Mouse (Mus musculus): Measurements from ENCODE around the gene Ptger1. TPM values are rescaled to one million over a fixed set of nuclear protein-coding genes. Genes with fewer than 3 reads are reported as not detected.

Ptger1 gene
- polyA plus RNA-seq, 1 experiment from 2014 or later: 1.1 TPM

- H3K36me3 ChIP-seq (ENCODE audit: control insufficient read depth, insufficient read depth): peaks cover 67% of the 10 kb centered on the region
- no peak overlapping the region for H3K27ac ChIP-seq (ENCODE audit: low read depth, low read length)
- H3K9me3 ChIP-seq (ENCODE audit: control insufficient read depth): no peaks in the 10 kb centered on the region
- H3K9ac ChIP-seq (ENCODE audit: low read depth, low read length): no peak overlapping the region
- no peak for TF ChIP-seq CTCF (IDR thresholded peaks at IDR 0.05; ENCODE audit: low read depth)
- H3K4me2 ChIP-seq (replicated peaks; ENCODE audit: low read depth): no peak overlapping the region
- no peak overlapping the region for H3K4me3 ChIP-seq (ENCODE audit: low read depth, low read length)
- ATAC-seq: no peak
- 92% methylated on average over 6 of the region's 6 CpGs for WGBS
- no peaks in the 10 kb centered on the region for H3K4me1 ChIP-seq (replicated peaks; ENCODE audit: control insufficient read depth, insufficient read depth, low read length)
- no peaks in the 10 kb centered on the region for H3K27me3 ChIP-seq (replicated peaks; ENCODE audit: control insufficient read depth, insufficient read depth, low read length)
Observed at GRCm38 (mm10) chr8:83689264-83689663, 22.8 kb downstream of the Ptger1 start.

DNA sequence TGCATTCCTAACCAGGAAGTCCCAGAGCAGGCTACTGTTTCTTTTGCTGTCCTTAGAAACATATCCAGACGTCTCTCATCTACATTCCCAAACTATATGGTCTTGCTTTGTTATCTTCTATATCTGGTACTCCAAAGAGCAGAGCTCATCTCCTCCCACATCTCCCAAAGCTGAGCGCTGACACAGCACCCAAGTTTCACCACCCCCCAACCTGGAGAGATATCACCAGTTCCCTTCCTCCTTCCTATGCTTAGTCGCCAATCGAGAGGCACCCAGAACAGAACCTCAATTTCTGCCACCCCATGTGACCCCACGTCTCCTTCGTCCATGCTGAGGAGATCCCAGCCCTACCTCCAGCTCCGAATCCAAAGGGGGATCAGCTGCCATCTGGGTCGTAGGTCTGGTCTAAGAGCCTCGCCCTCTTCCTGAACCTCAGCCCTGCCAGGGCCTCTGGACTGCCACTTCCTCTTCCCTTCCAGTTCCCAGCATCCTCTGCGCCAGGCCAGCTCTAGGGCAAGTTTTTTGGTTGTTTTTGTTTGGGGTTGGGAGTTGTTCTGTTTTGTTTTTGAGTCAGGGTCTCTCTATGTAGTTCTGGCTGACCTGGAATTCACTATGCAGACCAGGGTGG, 27.2 kb downstream of the Ptger1 start:
- no peak for TF ChIP-seq CTCF (IDR thresholded peaks at IDR 0.05; ENCODE audit: low read depth)
- 67% methylated on average over 10 of the region's 10 CpGs for WGBS
- Histone ChIP-seq H3K27ac (ENCODE audit: low read depth, low read length) (no peak overlapping the region; the same call in 1 of the 2 replicates), H3K36me3 (ENCODE audit: control insufficient read depth, insufficient read depth) (peaks cover 41% of the 10 kb centered on the region), H3K27me3 (replicated peaks; ENCODE audit: control insufficient read depth, insufficient read depth, low read length) (no peaks in the 10 kb centered on the region), H3K4me3 (ENCODE audit: low read depth, low read length) (no peak overlapping the region), H3K4me1 (replicated peaks; ENCODE audit: control insufficient read depth, insufficient read depth, low read length) (no peaks in the 10 kb centered on the region), H3K9me3 (ENCODE audit: control insufficient read depth) (no peaks in the 10 kb centered on the region), H3K4me2 (replicated peaks; ENCODE audit: low read depth) (no peak overlapping the region), H3K9ac (ENCODE audit: low read depth, low read length) (no peak overlapping the region)
- ATAC-seq: no peak

- 64% methylated on average over 11 of the region's 11 CpGs for WGBS
- no peaks in the 10 kb centered on the region for H3K4me1 ChIP-seq (replicated peaks; ENCODE audit: control insufficient read depth, insufficient read depth, low read length)
- H3K27ac ChIP-seq (ENCODE audit: low read depth, low read length): no peak overlapping the region; the same call in 1 of the 2 replicates
- no peak for ATAC-seq
- H3K4me2 ChIP-seq (replicated peaks; ENCODE audit: low read depth): no peak overlapping the region
- H3K36me3 ChIP-seq (ENCODE audit: control insufficient read depth, insufficient read depth): peaks cover 36% of the 10 kb centered on the region
- TF ChIP-seq CTCF (IDR thresholded peaks at IDR 0.05; ENCODE audit: low read depth): no peak
- no peak overlapping the region for H3K9ac ChIP-seq (ENCODE audit: low read depth, low read length)
- no peaks in the 10 kb centered on the region for H3K27me3 ChIP-seq (replicated peaks; ENCODE audit: control insufficient read depth, insufficient read depth, low read length)
- no peak overlapping the region for H3K4me3 ChIP-seq (ENCODE audit: low read depth, low read length)
- H3K9me3 ChIP-seq (ENCODE audit: control insufficient read depth): no peaks in the 10 kb centered on the region
Observed at GRCm38 (mm10) chr8:83694369-83695160, 28.1 kb downstream of the Ptger1 start.

DNA sequence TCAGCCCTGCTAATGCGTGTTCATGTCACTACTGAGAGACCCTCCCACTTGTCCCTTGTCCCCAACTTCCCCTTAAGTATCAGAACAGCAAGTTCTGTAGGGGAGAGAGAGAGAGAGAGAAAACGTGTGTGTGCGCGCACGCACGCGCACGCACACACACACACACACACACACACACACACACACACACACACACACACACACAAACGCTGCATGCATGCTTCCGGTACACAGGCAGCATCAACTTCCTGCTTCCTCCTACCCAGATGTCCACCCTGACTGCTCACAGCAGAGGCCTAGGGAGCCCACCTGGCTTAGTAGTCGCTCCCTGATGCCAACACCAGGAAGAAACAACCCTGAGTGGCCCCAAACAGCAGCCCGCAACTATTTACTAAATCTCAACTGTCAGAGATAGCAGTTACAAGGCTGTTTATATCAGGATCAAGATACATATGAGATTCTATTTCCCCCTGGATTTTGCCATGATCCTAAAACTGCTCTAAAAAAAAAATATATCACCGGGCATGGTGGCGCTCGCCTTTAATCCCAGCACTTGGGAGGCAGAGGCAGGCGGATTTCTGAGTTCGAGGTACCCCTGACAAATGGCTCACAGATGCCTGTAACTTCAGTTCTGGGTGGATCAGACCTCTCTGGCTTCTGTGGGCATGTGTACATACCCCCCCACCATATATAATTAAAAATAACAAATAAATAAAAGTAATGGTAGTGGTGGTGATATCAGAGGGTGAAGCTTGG, 29.1 kb downstream of the Ptger1 start:
- 64% methylated on average over 17 of the region's 17 CpGs for WGBS
- Histone ChIP-seq H3K4me1 (replicated peaks; ENCODE audit: control insufficient read depth, insufficient read depth, low read length) (no peaks in the 10 kb centered on the region), H3K4me2 (replicated peaks; ENCODE audit: low read depth) (peak overlapping the region; percentile 24; the same call in 1 of the 2 replicates), H3K9me3 (ENCODE audit: control insufficient read depth) (no peaks in the 10 kb centered on the region), H3K27ac (ENCODE audit: low read depth, low read length) (no peak overlapping the region), H3K27me3 (replicated peaks; ENCODE audit: control insufficient read depth, insufficient read depth, low read length) (no peaks in the 10 kb centered on the region), H3K9ac (ENCODE audit: low read depth, low read length) (no peak overlapping the region), H3K4me3 (ENCODE audit: low read depth, low read length) (no peak overlapping the region), H3K36me3 (ENCODE audit: control insufficient read depth, insufficient read depth) (peaks cover 27% of the 10 kb centered on the region)
- ATAC-seq: no peak
- TF ChIP-seq CTCF (IDR thresholded peaks at IDR 0.05; ENCODE audit: low read depth): no peak

- 26% methylated on average over 19 of the region's 19 CpGs for WGBS
- peak overlapping the region; percentile 31; the same call in 1 of the 2 replicates for H3K9ac ChIP-seq (ENCODE audit: low read depth, low read length)
Observed at GRCm38 (mm10) chr8:83697374-83698220, 31.1 kb downstream of the Ptger1 start.

More at GRCm38 (mm10) chr8:83697374-83698220, 31.1 kb downstream of the Ptger1 start:
- H3K9me3 ChIP-seq (ENCODE audit: control insufficient read depth): no peaks in the 10 kb centered on the region
- peak overlapping the region; percentile 97 for H3K27ac ChIP-seq (ENCODE audit: low read depth, low read length)
- H3K36me3 ChIP-seq (ENCODE audit: control insufficient read depth, insufficient read depth): peaks cover 6% of the 10 kb centered on the region
- ATAC-seq: peak; percentile 44
- peak; percentile 28; the same call in 1 of the 2 replicates for TF ChIP-seq CTCF (IDR thresholded peaks at IDR 0.05; ENCODE audit: low read depth)
- H3K4me1 ChIP-seq (replicated peaks; ENCODE audit: control insufficient read depth, insufficient read depth, low read length): no peaks in the 10 kb centered on the region
- no peaks in the 10 kb centered on the region for H3K27me3 ChIP-seq (replicated peaks; ENCODE audit: control insufficient read depth, insufficient read depth, low read length)
- peak overlapping the region; percentile 94 for H3K4me2 ChIP-seq (replicated peaks; ENCODE audit: low read depth)
- H3K4me3 ChIP-seq (ENCODE audit: low read depth, low read length): peak overlapping the region; percentile 92
